Mouse (Mus musculus): ENCODE measurements around the gene Nek6. TPM values are rescaled to one million over a fixed set of nuclear protein-coding genes. Genes with fewer than 3 reads are reported as not detected.

Gene Nek6
- polyA plus RNA-seq, 1 experiment from 2014 or later, result 70.9 TPM

- 73% methylated on average over 19 of the region's 19 CpGs for WGBS
- Histone ChIP-seq H3K36me3 (ENCODE audit: control insufficient read depth, insufficient read depth) (peaks cover 43% of the 10 kb centered on the region), H3K9me3 (ENCODE audit: control insufficient read depth) (no peaks in the 10 kb centered on the region), H3K9ac (ENCODE audit: low read depth, low read length) (no peak overlapping the region), H3K27me3 (replicated peaks; ENCODE audit: control insufficient read depth, insufficient read depth, low read length) (no peaks in the 10 kb centered on the region), H3K27ac (ENCODE audit: low read depth, low read length) (no peak overlapping the region), H3K4me1 (replicated peaks; ENCODE audit: control insufficient read depth, insufficient read depth, low read length) (no peaks in the 10 kb centered on the region), H3K4me2 (replicated peaks; ENCODE audit: low read depth) (no peak overlapping the region), H3K4me3 (ENCODE audit: low read depth, low read length) (no peak overlapping the region)
- no peak for ATAC-seq
- TF ChIP-seq CTCF (IDR thresholded peaks at IDR 0.05; ENCODE audit: low read depth), result no peak
Measured at GRCm38 (mm10) chr2:38554226-38554995, 43.0 kb downstream of the Nek6 start.

- WGBS, result 89% methylated on average over 4 of the region's 4 CpGs
- no peak for ATAC-seq
- TF ChIP-seq CTCF (IDR thresholded peaks at IDR 0.05; ENCODE audit: low read depth), result no peak
Measured at GRCm38 (mm10) chr2:38555659-38556058, 44.2 kb downstream of the Nek6 start.

GRCm38 (mm10) chr2:38556721-38557120 is 45.3 kb downstream of the Nek6 start:
- no peak overlapping the region for H3K27ac ChIP-seq (ENCODE audit: low read depth, low read length)
- H3K9ac ChIP-seq (ENCODE audit: low read depth, low read length), result no peak overlapping the region
- H3K36me3 ChIP-seq (ENCODE audit: control insufficient read depth, insufficient read depth), result peaks cover 51% of the 10 kb centered on the region
- H3K4me3 ChIP-seq (ENCODE audit: low read depth, low read length), result no peak overlapping the region
- H3K4me2 ChIP-seq (replicated peaks; ENCODE audit: low read depth), result no peak overlapping the region
- H3K9me3 ChIP-seq (ENCODE audit: control insufficient read depth), result no peaks in the 10 kb centered on the region
- ATAC-seq, result no peak
- TF ChIP-seq CTCF (IDR thresholded peaks at IDR 0.05; ENCODE audit: low read depth), result no peak
- H3K4me1 ChIP-seq (replicated peaks; ENCODE audit: control insufficient read depth, insufficient read depth, low read length), result no peaks in the 10 kb centered on the region
- whole genome bisulfite sequencing, result 87% methylated on average over 3 of the region's 3 CpGs
- H3K27me3 ChIP-seq (replicated peaks; ENCODE audit: control insufficient read depth, insufficient read depth, low read length), result no peaks in the 10 kb centered on the region

More at GRCm38 (mm10) chr2:38555659-38556058, 44.2 kb downstream of the Nek6 start:
- Histone ChIP-seq H3K4me2 (replicated peaks; ENCODE audit: low read depth) (no peak overlapping the region), H3K4me1 (replicated peaks; ENCODE audit: control insufficient read depth, insufficient read depth, low read length) (no peaks in the 10 kb centered on the region), H3K27me3 (replicated peaks; ENCODE audit: control insufficient read depth, insufficient read depth, low read length) (no peaks in the 10 kb centered on the region), H3K27ac (ENCODE audit: low read depth, low read length) (no peak overlapping the region), H3K4me3 (ENCODE audit: low read depth, low read length) (no peak overlapping the region), H3K9ac (ENCODE audit: low read depth, low read length) (no peak overlapping the region), H3K36me3 (ENCODE audit: control insufficient read depth, insufficient read depth) (peaks cover 50% of the 10 kb centered on the region), H3K9me3 (ENCODE audit: control insufficient read depth) (no peaks in the 10 kb centered on the region)

GRCm38 (mm10) chr2:38560296-38561227 is 49.1 kb downstream of the Nek6 start:
- Histone ChIP-seq H3K27me3 (replicated peaks; ENCODE audit: control insufficient read depth, insufficient read depth, low read length) (no peaks in the 10 kb centered on the region), H3K4me3 (ENCODE audit: low read depth, low read length) (no peak overlapping the region), H3K27ac (ENCODE audit: low read depth, low read length) (no peak overlapping the region), H3K9ac (ENCODE audit: low read depth, low read length) (no peak overlapping the region), H3K9me3 (ENCODE audit: control insufficient read depth) (no peaks in the 10 kb centered on the region), H3K36me3 (ENCODE audit: control insufficient read depth, insufficient read depth) (peaks cover 67% of the 10 kb centered on the region), H3K4me1 (replicated peaks; ENCODE audit: control insufficient read depth, insufficient read depth, low read length) (no peaks in the 10 kb centered on the region), H3K4me2 (replicated peaks; ENCODE audit: low read depth) (no peak overlapping the region)
- WGBS, result 76% methylated on average over 17 of the region's 17 CpGs
- no peak for TF ChIP-seq CTCF (IDR thresholded peaks at IDR 0.05; ENCODE audit: low read depth)
- ATAC-seq, result no peak

- peaks cover 73% of the 10 kb centered on the region for H3K36me3 ChIP-seq (ENCODE audit: control insufficient read depth, insufficient read depth)
- TF ChIP-seq CTCF (IDR thresholded peaks at IDR 0.05; ENCODE audit: low read depth), result no peak
- no peak for ATAC-seq
- H3K9me3 ChIP-seq (ENCODE audit: control insufficient read depth), result no peaks in the 10 kb centered on the region
- no peaks in the 10 kb centered on the region for H3K4me1 ChIP-seq (replicated peaks; ENCODE audit: control insufficient read depth, insufficient read depth, low read length)
- no peak overlapping the region for H3K27ac ChIP-seq (ENCODE audit: low read depth, low read length)
- no peaks in the 10 kb centered on the region for H3K27me3 ChIP-seq (replicated peaks; ENCODE audit: control insufficient read depth, insufficient read depth, low read length)
- no peak overlapping the region for H3K9ac ChIP-seq (ENCODE audit: low read depth, low read length)
- H3K4me2 ChIP-seq (replicated peaks; ENCODE audit: low read depth), result no peak overlapping the region
- WGBS, result 86% methylated on average over 4 of the region's 4 CpGs
- no peak overlapping the region for H3K4me3 ChIP-seq (ENCODE audit: low read depth, low read length)
Measured at GRCm38 (mm10) chr2:38562596-38562995, 51.2 kb downstream of the Nek6 start.

- Histone ChIP-seq H3K4me2 (replicated peaks; ENCODE audit: low read depth) (no peak overlapping the region), H3K4me3 (ENCODE audit: low read depth, low read length) (no peak overlapping the region), H3K4me1 (replicated peaks; ENCODE audit: control insufficient read depth, insufficient read depth, low read length) (no peaks in the 10 kb centered on the region), H3K9me3 (ENCODE audit: control insufficient read depth) (no peaks in the 10 kb centered on the region), H3K27ac (ENCODE audit: low read depth, low read length) (no peak overlapping the region), H3K36me3 (ENCODE audit: control insufficient read depth, insufficient read depth) (peaks cover 91% of the 10 kb centered on the region), H3K27me3 (replicated peaks; ENCODE audit: control insufficient read depth, insufficient read depth, low read length) (no peaks in the 10 kb centered on the region), H3K9ac (ENCODE audit: low read depth, low read length) (no peak overlapping the region)
- no peak for TF ChIP-seq CTCF (IDR thresholded peaks at IDR 0.05; ENCODE audit: low read depth)
- 92% methylated on average over 23 of the region's 23 CpGs for WGBS
- ATAC-seq, result no peak
Measured at GRCm38 (mm10) chr2:38571971-38572601, 60.6 kb downstream of the Nek6 start.

All from intestine, postnatal 0 days (tissue).